Mouse (Mus musculus) kidney, postnatal 0 days (tissue): Measurements from ENCODE around the gene Prkn. TPM values are rescaled to one million over a fixed set of nuclear protein-coding genes. Genes with fewer than 3 reads are reported as not detected.
A peak's percentile ranks its signal among the peaks of the same experiment; 100 is the strongest.

Source experiments
- ATAC-seq: fragments of 200-750 bp; cut with Nextera tagmentation; replicated peaks from 2 replicates; pipeline ENCODE4 v1.8.0; 2017; ENCODE audit warnings: low read depth, moderate number of reproducible peaks, moderate TSS enrichment, moderate library complexity; ENCODE audit not compliant: low FRiP score
- DNase-seq: peaks from one replicate; pipeline ENCODE4 v3.0.0-alpha.2; 2016; ENCODE audit warnings: low spot score
- H3K27ac ChIP-seq: fragments of 300-500 bp; sonication (generic); 2 replicates; pipeline ENCODE4 v1.5.1; 2014; ENCODE audit warnings: mild to moderate bottlenecking
- H3K27me3 ChIP-seq: fragments of 300-500 bp; sonication (generic); 2 replicates; pipeline ENCODE4 v1.6.1; 2014; ENCODE audit warnings: low read length, mixed read lengths; ENCODE audit not compliant: insufficient read depth
- H3K36me3 ChIP-seq: fragments of 300-500 bp; sonication (generic); 2 replicates; pipeline ENCODE4 v1.6.1; 2014; ENCODE audit warnings: low read length, mixed read lengths; ENCODE audit not compliant: insufficient read depth
- H3K4me1 ChIP-seq: fragments of 300-500 bp; sonication (generic); replicated peaks from 2 replicates; pipeline ENCODE4 v1.6.1; 2014; ENCODE audit warnings: antibody characterized with exemption, low read length, mixed read lengths; ENCODE audit not compliant: insufficient read depth
- H3K4me2 ChIP-seq: fragments of 300-500 bp; sonication (generic); 2 replicates; pipeline ENCODE4 v1.6.1; 2014; ENCODE audit warnings: mild to moderate bottlenecking, low read length, moderate library complexity, mixed read lengths
- H3K4me3 ChIP-seq: fragments of 300-500 bp; sonication (generic); replicated peaks from 2 replicates; pipeline ENCODE4 v1.5.1; 2014; ENCODE audit warnings: low read depth, low read length
- H3K9ac ChIP-seq: fragments of 300-500 bp; sonication (generic); 2 replicates; pipeline ENCODE4 v1.6.1; 2014; ENCODE audit warnings: low read depth, low read length
- H3K9me3 ChIP-seq: fragments of 300-500 bp; sonication (generic); replicated peaks from 2 replicates; pipeline ENCODE4 v1.6.1; 2016; ENCODE audit warnings: low read length, inconsistent platforms, mixed read lengths
- CTCF ChIP-seq: IDR thresholded peaks from 2 replicates; pipeline ENCODE4 v1.5.1; 2016; ENCODE audit warnings: antibody characterized with exemption, low read depth, mild to moderate bottlenecking, moderate library complexity
- WGBS: fragments of 180-500 bp; shearing (Covaris S2); extraction: QIAGEN DNeasy Blood & Tissue Kit; methylation state at CpG from one replicate; pipeline ENCODE4 v1.1.7; 2014; 5-methylcytosine and 5-hydroxymethylcytosine counted together
- polyA plus RNA-seq: library from polyadenylated mRNA; unstranded; fragments of >200 nt; fragmentation: Nextera tagmentation; extraction: Ambion mirVana; gene quantifications from 2 replicates; pipeline ENCODE4 v1.2.1, GENCODE M21; 2015

The Prkn gene
- polyA plus RNA-seq, result 3.6 and 4.0 TPM in 2 replicates

DNA sequence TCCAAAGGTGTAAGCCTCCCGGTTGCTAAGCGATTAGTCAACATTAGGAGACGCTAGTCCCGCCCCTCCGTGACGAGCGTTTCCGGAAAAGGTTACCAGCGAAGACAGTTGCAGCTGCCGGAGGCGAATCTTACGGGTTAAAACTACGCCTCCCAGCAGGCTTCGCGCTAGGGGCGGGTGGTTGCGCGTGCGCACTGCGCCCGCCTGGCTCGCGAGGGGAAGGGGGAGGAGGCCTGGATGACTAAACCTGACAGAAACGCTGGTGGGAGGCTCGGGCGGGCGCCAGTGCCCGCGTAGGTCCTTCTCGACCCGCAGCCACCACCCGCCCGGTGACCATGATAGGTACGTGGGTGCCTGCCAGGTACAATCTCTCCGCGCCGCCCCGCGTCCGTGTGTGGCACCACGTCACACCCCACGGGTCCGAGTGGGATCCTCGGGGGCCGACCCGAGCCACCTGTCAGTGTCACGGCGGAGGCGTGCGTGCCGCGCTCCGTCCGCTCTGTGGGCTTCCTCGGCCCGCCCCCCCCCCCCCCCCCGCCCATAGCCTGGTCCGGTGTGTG lies at the start of gene Prkn, which contains the start of gene Pacrg:
Prkn (plus strand) TSS at position 237 of the 560 bp plus-strand sequence.
Pacrg (minus strand) TSS at position 164 of the 560 bp plus-strand sequence.
- ATAC-seq, result peak; percentile 97
- no peaks in the 10 kb centered on the region for H3K9me3 ChIP-seq
- peak within 1 kb of the TSS; percentile 86 for H3K4me2 ChIP-seq
- no peaks in the 10 kb centered on the region for H3K27me3 ChIP-seq
- H3K36me3 ChIP-seq, result no peaks in the 10 kb centered on the region
- no peak for TF ChIP-seq CTCF
- peaks cover 3% of the 10 kb centered on the region; the same call in 1 of the 2 replicates for H3K4me1 ChIP-seq
- H3K27ac ChIP-seq, result peak within 1 kb of the TSS; percentile 47; the same call in 1 of the 2 replicates
- H3K9ac ChIP-seq, result peak within 1 kb of the TSS; percentile 69
- H3K4me3 ChIP-seq, result peak within 1 kb of the TSS; percentile 74
- peak; percentile 98 for DNase-seq
- WGBS, result under 1% methylated on average over 51 of the region's 58 CpGs

DNA sequence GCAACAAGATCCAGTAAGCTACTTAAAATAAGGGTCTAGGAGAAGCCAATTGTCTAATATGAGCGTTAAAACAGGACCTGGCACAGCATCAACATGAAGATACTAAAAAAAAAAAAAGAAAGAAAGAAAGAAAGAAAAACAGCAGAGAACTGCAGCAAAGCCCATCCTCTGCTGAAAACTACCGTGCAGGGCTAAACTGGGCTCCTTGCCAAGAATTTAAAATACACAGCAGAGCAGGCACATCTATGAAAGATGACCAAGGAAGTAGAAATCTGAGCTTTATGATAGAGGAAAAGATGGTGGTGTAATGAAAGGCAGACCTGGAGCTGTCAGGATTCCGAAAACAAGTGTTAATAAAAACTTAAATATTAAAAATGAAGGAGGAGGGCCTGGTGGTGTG lies 48.5 kb upstream of the Prkn start:
- peak; percentile 44 for DNase-seq
- Histone ChIP-seq H3K4me3 (no peak overlapping the region), H3K27ac (no peak overlapping the region), H3K4me2 (no peak overlapping the region), H3K4me1 (no peaks in the 10 kb centered on the region), H3K36me3 (no peaks in the 10 kb centered on the region), H3K9me3 (no peaks in the 10 kb centered on the region), H3K9ac (no peak overlapping the region), H3K27me3 (no peaks in the 10 kb centered on the region)
- 33% methylated on average over 3 of the region's 3 CpGs for WGBS
- no peak for TF ChIP-seq CTCF
- no peak for ATAC-seq

DNA sequence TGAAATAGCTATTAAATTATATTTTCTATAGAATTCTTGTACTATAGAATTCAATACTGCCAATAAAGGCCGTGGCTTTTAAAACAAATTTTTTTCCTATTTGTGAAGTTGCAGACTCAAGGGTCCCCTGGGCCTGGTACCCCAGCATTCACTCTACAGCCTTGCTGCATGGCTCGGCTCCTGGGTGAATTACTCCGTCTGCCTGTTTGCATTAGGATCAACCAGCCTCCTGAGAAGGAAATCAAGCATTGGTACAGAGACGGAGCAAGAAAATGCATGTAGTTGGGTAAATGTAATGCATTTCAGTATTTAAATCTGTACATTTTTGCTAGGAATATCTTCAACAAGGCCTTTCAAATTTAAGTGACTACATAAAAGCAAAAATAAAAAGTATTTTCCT lies 33.5 kb upstream of the Prkn start:
- Histone ChIP-seq H3K27ac (no peak overlapping the region), H3K4me1 (no peaks in the 10 kb centered on the region), H3K9ac (no peak overlapping the region), H3K27me3 (no peaks in the 10 kb centered on the region), H3K4me3 (no peak overlapping the region), H3K36me3 (no peaks in the 10 kb centered on the region), H3K4me2 (no peak overlapping the region), H3K9me3 (no peaks in the 10 kb centered on the region)
- TF ChIP-seq CTCF, result no peak
- ATAC-seq (no peak), DNase-seq (no peak)
- 86% methylated on average over 4 of the region's 4 CpGs for WGBS

DNA sequence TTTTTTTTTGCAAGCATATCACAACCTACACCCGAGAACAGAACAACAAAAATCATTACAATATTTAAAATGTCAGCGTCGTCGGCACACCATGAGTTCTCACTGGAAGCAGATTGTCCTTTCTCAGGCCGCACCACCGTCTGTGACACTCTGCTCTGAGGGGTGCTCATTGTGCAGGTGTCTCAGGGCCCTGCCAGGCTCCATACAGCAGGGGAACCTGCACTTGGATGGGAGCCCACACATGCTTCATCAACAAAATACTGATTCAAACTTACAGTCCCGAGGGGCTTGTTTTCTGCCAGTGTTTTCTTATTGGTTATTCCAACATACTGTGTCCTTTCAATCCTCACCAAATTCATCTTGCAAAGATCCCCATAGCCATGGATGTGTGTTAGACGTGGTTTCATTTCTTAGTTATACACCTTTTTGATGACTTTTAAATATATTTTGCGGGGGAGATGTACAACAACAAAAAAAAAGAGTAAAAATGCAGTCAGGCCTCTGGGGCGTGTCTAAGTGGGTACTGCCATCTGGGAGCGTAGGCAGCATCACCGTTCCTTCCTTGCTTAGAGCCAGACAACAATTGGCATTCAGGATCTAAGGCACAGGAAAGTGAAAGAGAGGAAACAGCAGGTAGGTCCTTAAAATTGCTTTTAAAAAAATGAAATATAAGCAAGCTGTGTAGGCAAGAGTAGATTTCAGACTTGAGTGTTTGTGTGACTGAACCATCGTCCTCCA lies 32.8 kb upstream of the Prkn start:
- no peak overlapping the region for H3K9ac ChIP-seq
- WGBS, result 85% methylated on average over 13 of the region's 13 CpGs
- no peaks in the 10 kb centered on the region for H3K4me1 ChIP-seq
- H3K9me3 ChIP-seq, result no peaks in the 10 kb centered on the region
- no peak overlapping the region for H3K27ac ChIP-seq
- H3K36me3 ChIP-seq, result no peaks in the 10 kb centered on the region
- no peak for DNase-seq
- H3K4me3 ChIP-seq, result no peak overlapping the region
- no peak overlapping the region for H3K4me2 ChIP-seq
- no peak for ATAC-seq
- TF ChIP-seq CTCF, result no peak
- no peaks in the 10 kb centered on the region for H3K27me3 ChIP-seq

DNA sequence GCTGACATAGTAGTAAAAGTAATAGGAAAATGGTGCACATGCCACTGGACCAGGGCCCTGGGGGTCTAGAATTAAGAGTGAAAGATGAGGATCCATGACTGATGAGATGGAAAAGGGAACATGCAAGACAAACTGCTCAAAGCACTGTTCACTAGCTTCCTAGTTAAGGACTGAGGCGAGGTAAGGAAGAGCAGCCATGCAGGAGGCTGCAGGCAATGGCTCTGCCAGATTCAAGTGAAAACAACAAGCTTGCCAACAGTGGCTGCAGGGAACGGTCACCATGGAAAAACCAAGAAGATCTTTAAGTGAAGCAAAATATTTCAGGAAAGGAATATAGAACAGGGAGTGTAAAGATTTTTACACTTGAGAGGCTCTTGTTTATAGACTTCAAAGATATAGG lies 31.6 kb upstream of the Prkn start:
- Histone ChIP-seq H3K4me1 (no peaks in the 10 kb centered on the region), H3K36me3 (no peaks in the 10 kb centered on the region), H3K27ac (no peak overlapping the region), H3K4me2 (no peak overlapping the region), H3K9ac (no peak overlapping the region), H3K4me3 (no peak overlapping the region), H3K27me3 (no peaks in the 10 kb centered on the region), H3K9me3 (no peaks in the 10 kb centered on the region)
- DNase-seq (no peak), ATAC-seq (no peak)
- WGBS, result 80% methylated on average over 2 of the region's 2 CpGs
- no peak for TF ChIP-seq CTCF

DNA sequence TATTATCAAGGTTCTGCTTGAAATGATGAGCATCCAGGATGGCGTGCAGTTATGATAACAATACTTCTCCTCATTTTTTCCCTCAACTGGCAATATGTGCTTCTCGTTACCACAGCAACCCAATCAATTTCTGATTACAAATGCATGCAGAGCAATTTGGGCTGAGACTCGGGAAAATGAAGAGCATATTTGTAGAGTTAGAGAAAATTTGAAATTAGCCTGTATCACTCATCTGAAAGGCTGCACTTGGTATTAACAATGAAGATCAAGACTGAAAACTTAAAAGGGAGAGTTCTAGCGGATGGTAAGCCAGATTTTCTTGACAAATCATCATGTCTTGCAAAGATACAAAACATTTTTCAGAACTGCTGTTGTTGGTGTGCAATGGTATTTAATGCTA lies 21.2 kb upstream of the Prkn start:
- no peak overlapping the region for H3K4me3 ChIP-seq
- 85% methylated on average over 4 of the region's 4 CpGs for WGBS
- no peaks in the 10 kb centered on the region for H3K27me3 ChIP-seq
- no peaks in the 10 kb centered on the region for H3K4me1 ChIP-seq
- no peaks in the 10 kb centered on the region for H3K36me3 ChIP-seq
- no peak overlapping the region for H3K4me2 ChIP-seq
- H3K9ac ChIP-seq, result no peak overlapping the region
- H3K9me3 ChIP-seq, result no peaks in the 10 kb centered on the region
- ATAC-seq (no peak), DNase-seq (no peak)
- H3K27ac ChIP-seq, result no peak overlapping the region
- TF ChIP-seq CTCF, result no peak
